Mouse (Mus musculus): ENCODE data around the gene Fam45a. TPM values are rescaled to one million over a fixed set of nuclear protein-coding genes. Genes with fewer than 3 reads are reported as not detected.
"Not testable (repeated sequence)": the region's sequence is repeated elsewhere in the genome, so short reads cannot be mapped to it uniquely, and the experiment has no call there.

Fam45a gene
- polyA plus RNA-seq, 1 experiment, result 44.2 TPM

GRCm38 (mm10) chr19:60813133-60813532 is 1.7 kb downstream of the Fam45a start:
- H3K4me3 ChIP-seq (ENCODE audit: insufficient read depth, low read length), result no peak overlapping the region
- H3K27ac ChIP-seq (ENCODE audit: insufficient read depth, low read length), result no peak overlapping the region
- TF ChIP-seq POLR2A (IDR thresholded peaks at IDR 0.05; ENCODE audit: extremely low read depth, insufficient read depth, low read length), result no peak
- no peak for TF ChIP-seq CTCF (IDR thresholded peaks at IDR 0.05; ENCODE audit: extremely low read depth, insufficient read depth, low read length)

GRCm38 (mm10) chr19:60818677-60819076 is 7.3 kb downstream of the Fam45a start:
- Histone ChIP-seq H3K27ac (ENCODE audit: insufficient read depth, low read length) (peak overlapping the region; percentile 46; the same call in 1 of the 2 replicates), H3K4me1 (ENCODE audit: control insufficient read depth, insufficient read depth, low read length) (no peaks in the 10 kb centered on the region), H3K4me3 (ENCODE audit: insufficient read depth, low read length) (no peak overlapping the region)
- no peak for TF ChIP-seq CTCF (IDR thresholded peaks at IDR 0.05; ENCODE audit: extremely low read depth, insufficient read depth, low read length)
- TF ChIP-seq POLR2A (IDR thresholded peaks at IDR 0.05; ENCODE audit: extremely low read depth, insufficient read depth, low read length), result no peak

More at GRCm38 (mm10) chr19:60813133-60813532, 1.7 kb downstream of the Fam45a start:
- no peaks in the 10 kb centered on the region for H3K4me1 ChIP-seq (ENCODE audit: control insufficient read depth, insufficient read depth, low read length)

GRCm38 (mm10) chr19:60837747-60838146 is 26.4 kb downstream of the Fam45a start:
- no peak overlapping the region for H3K4me3 ChIP-seq (ENCODE audit: insufficient read depth, low read length)
- peak; percentile 63 for TF ChIP-seq CTCF (IDR thresholded peaks at IDR 0.05; ENCODE audit: extremely low read depth, insufficient read depth, low read length)
- TF ChIP-seq POLR2A (IDR thresholded peaks at IDR 0.05; ENCODE audit: extremely low read depth, insufficient read depth, low read length), result no peak
- no peaks in the 10 kb centered on the region for H3K4me1 ChIP-seq (ENCODE audit: control insufficient read depth, insufficient read depth, low read length)
- H3K27ac ChIP-seq (ENCODE audit: insufficient read depth, low read length), result no peak overlapping the region

- no peaks in the 10 kb centered on the region for H3K4me1 ChIP-seq (ENCODE audit: control insufficient read depth, insufficient read depth, low read length)
- no peak overlapping the region for H3K27ac ChIP-seq (ENCODE audit: insufficient read depth, low read length)
- H3K4me3 ChIP-seq (ENCODE audit: insufficient read depth, low read length), result no peak overlapping the region
- TF ChIP-seq POLR2A (IDR thresholded peaks at IDR 0.05; ENCODE audit: extremely low read depth, insufficient read depth, low read length), result no peak
- no peak for TF ChIP-seq CTCF (IDR thresholded peaks at IDR 0.05; ENCODE audit: extremely low read depth, insufficient read depth, low read length)
Measured at GRCm38 (mm10) chr19:60843324-60843723, 31.9 kb downstream of the Fam45a start.

- H3K27ac ChIP-seq (ENCODE audit: insufficient read depth, low read length), result no peak overlapping the region
- H3K4me3 ChIP-seq (ENCODE audit: insufficient read depth, low read length), result no peak overlapping the region
- H3K4me1 ChIP-seq (ENCODE audit: control insufficient read depth, insufficient read depth, low read length), result no peaks in the 10 kb centered on the region
- no peak for TF ChIP-seq POLR2A (IDR thresholded peaks at IDR 0.05; ENCODE audit: extremely low read depth, insufficient read depth, low read length)
- TF ChIP-seq CTCF (IDR thresholded peaks at IDR 0.05; ENCODE audit: extremely low read depth, insufficient read depth, low read length), result no peak
Measured at GRCm38 (mm10) chr19:60845731-60846130, 34.3 kb downstream of the Fam45a start.

- TF ChIP-seq POLR2A (IDR thresholded peaks at IDR 0.05; ENCODE audit: extremely low read depth, insufficient read depth, low read length), result peak; percentile 95
- TF ChIP-seq CTCF (IDR thresholded peaks at IDR 0.05; ENCODE audit: extremely low read depth, insufficient read depth, low read length), result no peak
- H3K4me3 ChIP-seq (ENCODE audit: insufficient read depth, low read length), result peak within 1 kb of the TSS; percentile 71
- H3K4me1 ChIP-seq (ENCODE audit: control insufficient read depth, insufficient read depth, low read length), result no peaks in the 10 kb centered on the region
Measured at GRCm38 (mm10) chr19:60860868-60861700, 49.7 kb downstream of the Fam45a start, which contains the start of gene Sfxn4. TSS of gene Sfxn4 (minus strand) at chr19:60861479.

GRCm38 (mm10) chr19:60866169-60866568 is 54.8 kb downstream of the Fam45a start:
- not testable (repeated sequence) for H3K4me3 ChIP-seq (ENCODE audit: insufficient read depth, low read length); H3K27ac ChIP-seq (ENCODE audit: insufficient read depth, low read length); H3K4me1 ChIP-seq (ENCODE audit: control insufficient read depth, insufficient read depth, low read length)

More at GRCm38 (mm10) chr19:60860868-60861700, 49.7 kb downstream of the Fam45a start, which contains the start of gene Sfxn4:
- H3K27ac ChIP-seq (ENCODE audit: insufficient read depth, low read length), result no peak within 1 kb of the TSS

GRCm38 (mm10) chr19:60870489-60870888 is 59.1 kb downstream of the Fam45a start:
- TF ChIP-seq POLR2A (IDR thresholded peaks at IDR 0.05; ENCODE audit: extremely low read depth, insufficient read depth, low read length), result no peak
- no peak for TF ChIP-seq CTCF (IDR thresholded peaks at IDR 0.05; ENCODE audit: extremely low read depth, insufficient read depth, low read length)
- Histone ChIP-seq H3K27ac (ENCODE audit: insufficient read depth, low read length) (no peak overlapping the region), H3K4me1 (ENCODE audit: control insufficient read depth, insufficient read depth, low read length) (0 out of 2 replicates have a peak, but pooled peaks cover 1% of the 10 kb centered on the region), H3K4me3 (ENCODE audit: insufficient read depth, low read length) (no peak overlapping the region)

GRCm38 (mm10) chr19:60871366-60871765 is 60.0 kb downstream of the Fam45a start:
- TF ChIP-seq CTCF (IDR thresholded peaks at IDR 0.05; ENCODE audit: extremely low read depth, insufficient read depth, low read length), result no peak
- TF ChIP-seq POLR2A (IDR thresholded peaks at IDR 0.05; ENCODE audit: extremely low read depth, insufficient read depth, low read length), result no peak
- H3K27ac ChIP-seq (ENCODE audit: insufficient read depth, low read length), result no peak overlapping the region
- 0 out of 2 replicates have a peak, but pooled peaks cover 1% of the 10 kb centered on the region for H3K4me1 ChIP-seq (ENCODE audit: control insufficient read depth, insufficient read depth, low read length)
- no peak overlapping the region for H3K4me3 ChIP-seq (ENCODE audit: insufficient read depth, low read length)

- no peak overlapping the region for H3K27ac ChIP-seq (ENCODE audit: insufficient read depth, low read length)
- H3K4me1 ChIP-seq (ENCODE audit: control insufficient read depth, insufficient read depth, low read length), result 0 out of 2 replicates have a peak, but pooled peaks cover 1% of the 10 kb centered on the region
- TF ChIP-seq POLR2A (IDR thresholded peaks at IDR 0.05; ENCODE audit: extremely low read depth, insufficient read depth, low read length), result no peak
- no peak overlapping the region for H3K4me3 ChIP-seq (ENCODE audit: insufficient read depth, low read length)
Measured at GRCm38 (mm10) chr19:60872272-60872671, 60.9 kb downstream of the Fam45a start.
